In genomic region chr8:70721601-70722000, GRCm38 (mm10) we compare ENCODE assay signal across 27 mouse cellular contexts. TPM values are rescaled to one million over a fixed set of nuclear protein-coding genes. Genes with fewer than 3 reads are reported as not detected.
DNase-seq lines count a peak whose midpoint lies in the region; ATAC-seq and TF ChIP-seq lines count a peak whose summit lies in the region.
"Had no signal": no experiment of that assay in that cellular context is flagged by ENCODE, and none has a peak within 500 bp of the region (broad histone marks: within the 10 kb centered on the region; RNA-seq: fewer than 3 reads in every experiment).

No protein-coding gene starts in this region.

- no peaks in the 10 kb centered on the region for H3K9me3 ChIP-seq in forebrain, embryonic 11.5 days (ENCODE audit: control insufficient read depth, low read length)
- H3K9me3 ChIP-seq in forebrain, embryonic 15.5 days, result no peaks in the 10 kb centered on the region
- H3K9me3 ChIP-seq: embryonic facial prominence, embryonic 13.5 days; forebrain, embryonic 13.5 days; megakaryocyte, embryonic 14.5 days; stomach, embryonic 15.5 days had no signal

- peak; percentile 51 for DNase-seq in forebrain, embryonic 11.5 days (ENCODE audit: low spot score)
- no peak for DNase-seq in kidney, adult 2 months
- DNase-seq in kidney, postnatal 36 days, result no peak
- DNase-seq in lung, postnatal 10 days, result peak; percentile 7
- no peak for DNase-seq in lung, postnatal 36 days
- DNase-seq: adrenal gland, postnatal 25 days; embryo, embryonic 11 days; gastrocnemius, postnatal 14 days; heart, adult 2 months; liver, postnatal 0 days; lung, postnatal 14 days; thymus, adult 2 months; thymus, postnatal 4 days had no signal

- WGBS in forebrain, embryonic 11.5 days, result 86% methylated on average over 8 of the region's 8 CpGs
- 86% methylated on average over 8 of the region's 8 CpGs for WGBS in forebrain, embryonic 15.5 days
- WGBS in kidney, adult 2 months, result 77% methylated on average over 8 of the region's 8 CpGs

- TF ChIP-seq POLR2A in kidney, adult 2 months (IDR thresholded peaks at IDR 0.05; ENCODE audit: low read depth, low read length), result no peak

- no peaks in the 10 kb centered on the region for H3K27me3 ChIP-seq in forebrain, embryonic 11.5 days (ENCODE audit: control insufficient read depth, insufficient read depth, low read length)
- peaks cover 7% of the 10 kb centered on the region; the same call in 1 of the 2 replicates for H3K27me3 ChIP-seq in forebrain, embryonic 15.5 days
- H3K27me3 ChIP-seq in kidney, adult 2 months (replicated peaks; ENCODE audit: control insufficient read depth, insufficient read depth, low read length), result no peaks in the 10 kb centered on the region

- no peaks in the 10 kb centered on the region for H3K4me1 ChIP-seq in forebrain, embryonic 11.5 days (replicated peaks; ENCODE audit: control insufficient read depth, insufficient read depth, low read length)
- no peaks in the 10 kb centered on the region for H3K4me1 ChIP-seq in forebrain, embryonic 15.5 days
- peaks cover 7% of the 10 kb centered on the region; the same call in 1 of the 2 replicates for H3K4me1 ChIP-seq in kidney, adult 2 months (ENCODE audit: control insufficient read depth, insufficient read depth, low read length)
- H3K4me1 ChIP-seq: stomach, embryonic 15.5 days had no signal

- H3K4me3 ChIP-seq in forebrain, embryonic 11.5 days (ENCODE audit: low read depth, low read length), result no peak overlapping the region
- H3K4me3 ChIP-seq in forebrain, embryonic 15.5 days, result no peak overlapping the region
- peak overlapping the region; percentile 46; the same call in 1 of the 2 replicates for H3K4me3 ChIP-seq in kidney, adult 2 months (ENCODE audit: insufficient read depth, low read depth, low read length)
- H3K4me3 ChIP-seq: embryonic facial prominence, embryonic 13.5 days; erythroblast, embryonic 14.5 days; forebrain, embryonic 13.5 days; heart, adult 2 months; left cerebral cortex, adult 2 months; megakaryocyte, embryonic 14.5 days; stomach, embryonic 15.5 days had no signal

- H3K4me2 ChIP-seq in forebrain, embryonic 11.5 days (ENCODE audit: low read depth, low read length, severe bottlenecking), result no peak overlapping the region
- no peak overlapping the region for H3K4me2 ChIP-seq in forebrain, embryonic 15.5 days (replicated peaks)
- H3K4me2 ChIP-seq: embryonic facial prominence, embryonic 13.5 days; forebrain, embryonic 13.5 days; hindbrain, embryonic 14.5 days; liver, embryonic 11.5 days; stomach, embryonic 15.5 days had no signal

- TF ChIP-seq CTCF in kidney, adult 2 months (conservative IDR thresholded peaks at IDR 0.05; ENCODE audit: insufficient read depth, insufficient read length, low read depth, low read length), result no peak

- H3K36me3 ChIP-seq in forebrain, embryonic 11.5 days (ENCODE audit: control insufficient read depth, insufficient read depth, low read length), result no peaks in the 10 kb centered on the region
- H3K36me3 ChIP-seq in forebrain, embryonic 15.5 days, result no peaks in the 10 kb centered on the region
- no peaks in the 10 kb centered on the region; the same call in 1 of the 2 replicates for H3K36me3 ChIP-seq in kidney, adult 2 months (ENCODE audit: control insufficient read depth, insufficient read depth, low read length)
- H3K36me3 ChIP-seq: embryonic facial prominence, embryonic 13.5 days; stomach, embryonic 15.5 days had no signal

- ATAC-seq in forebrain, embryonic 11.5 days (replicated peaks; ENCODE audit: low FRiP score), result no peak
- ATAC-seq in forebrain, embryonic 15.5 days (replicated peaks), result no peak
- ATAC-seq: inflammation-experienced regulatory T-cells, adult 6 months; liver, postnatal 0 days had no signal

- H3K27ac ChIP-seq in forebrain, embryonic 11.5 days (ENCODE audit: low read depth, low read length), result no peak overlapping the region
- H3K27ac ChIP-seq in forebrain, embryonic 15.5 days (replicated peaks), result no peak overlapping the region
- H3K27ac ChIP-seq in kidney, adult 2 months (ENCODE audit: insufficient read depth, low read depth, low read length), result peak overlapping the region; percentile 100
- H3K27ac ChIP-seq: embryonic facial prominence, embryonic 13.5 days; forebrain, embryonic 13.5 days; heart, adult 2 months; hindbrain, embryonic 14.5 days; left cerebral cortex, adult 2 months; stomach, embryonic 15.5 days had no signal

- H3K9ac ChIP-seq in forebrain, embryonic 11.5 days (ENCODE audit: low read length), result no peak overlapping the region
- no peak overlapping the region for H3K9ac ChIP-seq in forebrain, embryonic 15.5 days (replicated peaks)
- H3K9ac ChIP-seq: embryonic facial prominence, embryonic 13.5 days; forebrain, embryonic 13.5 days; hindbrain, embryonic 14.5 days; stomach, embryonic 15.5 days had no signal

RNA-seq across cellular contexts. Expression of gene Pde4c, which starts 1.9 kb away (rescaled TPM):
- 0.13 and 0.37 TPM in 2 replicates for polyA plus RNA-seq in forebrain, embryonic 11.5 days (2014; fragmentation: Nextera tagmentation; extraction: Ambion mirVana)
- 0.13 and 0.22 TPM in 2 replicates for polyA plus RNA-seq in forebrain, embryonic 15.5 days (2015; fragmentation: Nextera tagmentation; extraction: Ambion mirVana)
- 81.6 and 113 TPM in 2 replicates for polyA plus RNA-seq in kidney, adult 2 months (2012; rRNA removed)
- polyA plus RNA-seq: erythroblast, embryonic 14.5 days had no signal

RNA-seq across cellular contexts. Expression of gene Gm3336, which starts 3.3 kb away (rescaled TPM):
- polyA plus RNA-seq in forebrain, embryonic 11.5 days (2014; fragmentation: Nextera tagmentation; extraction: Ambion mirVana), result not detected in 2 replicates
- polyA plus RNA-seq in forebrain, embryonic 15.5 days (2015; fragmentation: Nextera tagmentation; extraction: Ambion mirVana), result not detected in 2 replicates
- 0.61 and 0.99 TPM in 2 replicates for polyA plus RNA-seq in kidney, adult 2 months (2012; rRNA removed)
- polyA plus RNA-seq: brain, embryonic 14.5 days; embryonic facial prominence, embryonic 13.5 days; erythroblast, embryonic 14.5 days; forebrain, embryonic 13.5 days; heart, adult 2 months; heart, embryonic 14.5 days; hindbrain, embryonic 14.5 days; midbrain, postnatal 0 days; neural tube, embryonic 14.5 days had no signal

RNA-seq across cellular contexts. Expression of gene Iqcn, which starts 18.3 kb away (rescaled TPM):
- polyA plus RNA-seq in forebrain, embryonic 11.5 days (2014; fragmentation: Nextera tagmentation; extraction: Ambion mirVana), result not detected in 2 replicates
- 0.13 and 0.14 TPM in 2 replicates for polyA plus RNA-seq in forebrain, embryonic 15.5 days (2015; fragmentation: Nextera tagmentation; extraction: Ambion mirVana)
- 0.03 and 0.12 TPM in 2 replicates for polyA plus RNA-seq in kidney, adult 2 months (2012; rRNA removed)
- polyA plus RNA-seq: erythroblast, embryonic 14.5 days; heart, embryonic 14.5 days; inflammation-experienced regulatory T-cells, adult 6 months; liver, embryonic 11.5 days; liver, postnatal 0 days; neural tube, embryonic 14.5 days; stomach, embryonic 15.5 days had no signal

RNA-seq across cellular contexts. Expression of gene Jund, which starts 22.9 kb away (rescaled TPM):
- polyA plus RNA-seq in forebrain, embryonic 11.5 days (2014; fragmentation: Nextera tagmentation; extraction: Ambion mirVana), result 128 and 157 TPM in 2 replicates
- 89.0 and 96.0 TPM in 2 replicates for polyA plus RNA-seq in forebrain, embryonic 15.5 days (2015; fragmentation: Nextera tagmentation; extraction: Ambion mirVana)
- polyA plus RNA-seq in kidney, adult 2 months (2012; rRNA removed), result 158 and 201 TPM in 2 replicates

RNA-seq across cellular contexts. Expression of gene Rab3a, which starts 32.9 kb away (rescaled TPM):
- polyA plus RNA-seq in forebrain, embryonic 11.5 days (2014; fragmentation: Nextera tagmentation; extraction: Ambion mirVana), result 42.7 and 49.7 TPM in 2 replicates
- 319 and 328 TPM in 2 replicates for polyA plus RNA-seq in forebrain, embryonic 15.5 days (2015; fragmentation: Nextera tagmentation; extraction: Ambion mirVana)
- 29.7 and 31.1 TPM in 2 replicates for polyA plus RNA-seq in kidney, adult 2 months (2012; rRNA removed)

Comparison
In these comparisons a context has a peak if more than half of its experiments do, and no peak if none do; other contexts are left out.
1. DNase-seq: peak in forebrain, embryonic 11.5 days (single experiment) and lung, postnatal 10 days (single experiment); none in kidney, adult 2 months (single experiment), kidney, postnatal 36 days (0 of 2) and lung, postnatal 36 days (single experiment).
2. RNA of gene Pde4c, which starts 1.9 kb away (polyA plus RNA-seq): 81.6 to 113 TPM in kidney, adult 2 months; 0.13 to 0.37 TPM in forebrain, embryonic 11.5 days and 0.13 to 0.22 TPM in forebrain, embryonic 15.5 days; every median in the first group is over 10 times any median in the second.